Mouse (Mus musculus): ENCODE results near the gene Rbm6.

Rbm6 gene

GRCm38 (mm10) chr9:107735356-107736184, 137.5 kb downstream of the Rbm6 start:
- Histone ChIP-seq H3K4me1 (replicated peaks; ENCODE audit: low read depth, low read length) (peaks cover 61% of the 10 kb centered on the region), H3K9me3 (ENCODE audit: low read length) (no peaks in the 10 kb centered on the region), H3K27me3 (ENCODE audit: insufficient read depth, low read length) (peaks cover 27% of the 10 kb centered on the region), H3K36me3 (ENCODE audit: insufficient read depth, low read length) (peaks cover 25% of the 10 kb centered on the region), H3K4me3 (replicated peaks; ENCODE audit: low read length) (peak overlapping the region; percentile 41)
- TF ChIP-seq POU5F1 (IDR thresholded peaks at IDR 0.05; ENCODE audit: borderline replicate concordance, low read length): no peak
- no peak for TF ChIP-seq NANOG (IDR thresholded peaks at IDR 0.05; ENCODE audit: borderline replicate concordance, low read length)
- no peak for TF ChIP-seq CTCF (conservative IDR thresholded peaks at IDR 0.05; ENCODE audit: low read length)

GRCm38 (mm10) chr9:107734567-107734971, 138.5 kb downstream of the Rbm6 start:
- no peak for TF ChIP-seq POU5F1 (IDR thresholded peaks at IDR 0.05; ENCODE audit: borderline replicate concordance, low read length)
- TF ChIP-seq CTCF (conservative IDR thresholded peaks at IDR 0.05; ENCODE audit: low read length): no peak
- no peak for TF ChIP-seq NANOG (IDR thresholded peaks at IDR 0.05; ENCODE audit: borderline replicate concordance, low read length)
- H3K36me3 ChIP-seq (ENCODE audit: insufficient read depth, low read length): peaks cover 15% of the 10 kb centered on the region
- H3K4me1 ChIP-seq (replicated peaks; ENCODE audit: low read depth, low read length): peaks cover 65% of the 10 kb centered on the region
- H3K9me3 ChIP-seq (ENCODE audit: low read length): no peaks in the 10 kb centered on the region
- peaks cover 27% of the 10 kb centered on the region for H3K27me3 ChIP-seq (ENCODE audit: insufficient read depth, low read length)
- peak overlapping the region; percentile 17; the same call in 1 of the 2 replicates for H3K4me3 ChIP-seq (replicated peaks; ENCODE audit: low read length)

GRCm38 (mm10) chr9:107729709-107730108, 143.3 kb downstream of the Rbm6 start:
- no peak overlapping the region for H3K4me3 ChIP-seq (replicated peaks; ENCODE audit: low read length)
- H3K4me1 ChIP-seq (replicated peaks; ENCODE audit: low read depth, low read length): peaks cover 58% of the 10 kb centered on the region
- no peaks in the 10 kb centered on the region for H3K36me3 ChIP-seq (ENCODE audit: insufficient read depth, low read length)
- TF ChIP-seq CTCF (conservative IDR thresholded peaks at IDR 0.05; ENCODE audit: low read length) (no peak), POU5F1 (IDR thresholded peaks at IDR 0.05; ENCODE audit: borderline replicate concordance, low read length) (no peak), NANOG (IDR thresholded peaks at IDR 0.05; ENCODE audit: borderline replicate concordance, low read length) (no peak)
- peaks cover 14% of the 10 kb centered on the region for H3K27me3 ChIP-seq (ENCODE audit: insufficient read depth, low read length)
- H3K9me3 ChIP-seq (ENCODE audit: low read length): no peaks in the 10 kb centered on the region

GRCm38 (mm10) chr9:107728919-107729670, 143.9 kb downstream of the Rbm6 start:
- Histone ChIP-seq H3K36me3 (ENCODE audit: insufficient read depth, low read length) (no peaks in the 10 kb centered on the region), H3K4me3 (replicated peaks; ENCODE audit: low read length) (no peak overlapping the region), H3K27me3 (ENCODE audit: insufficient read depth, low read length) (peaks cover 8% of the 10 kb centered on the region; the same call in 1 of the 2 replicates), H3K4me1 (replicated peaks; ENCODE audit: low read depth, low read length) (peaks cover 57% of the 10 kb centered on the region), H3K9me3 (ENCODE audit: low read length) (no peaks in the 10 kb centered on the region)
- no peak for TF ChIP-seq CTCF (conservative IDR thresholded peaks at IDR 0.05; ENCODE audit: low read length)
- no peak for TF ChIP-seq POU5F1 (IDR thresholded peaks at IDR 0.05; ENCODE audit: borderline replicate concordance, low read length)
- no peak for TF ChIP-seq NANOG (IDR thresholded peaks at IDR 0.05; ENCODE audit: borderline replicate concordance, low read length)

GRCm38 (mm10) chr9:107727041-107727440, 146.0 kb downstream of the Rbm6 start:
- Histone ChIP-seq H3K27me3 (ENCODE audit: insufficient read depth, low read length) (peaks cover 17% of the 10 kb centered on the region), H3K4me1 (replicated peaks; ENCODE audit: low read depth, low read length) (peaks cover 64% of the 10 kb centered on the region), H3K36me3 (ENCODE audit: insufficient read depth, low read length) (no peaks in the 10 kb centered on the region), H3K4me3 (replicated peaks; ENCODE audit: low read length) (no peak overlapping the region), H3K9me3 (ENCODE audit: low read length) (no peaks in the 10 kb centered on the region)
- TF ChIP-seq NANOG (IDR thresholded peaks at IDR 0.05; ENCODE audit: borderline replicate concordance, low read length) (no peak), CTCF (conservative IDR thresholded peaks at IDR 0.05; ENCODE audit: low read length) (no peak), POU5F1 (IDR thresholded peaks at IDR 0.05; ENCODE audit: borderline replicate concordance, low read length) (no peak)

- Histone ChIP-seq H3K4me1 (replicated peaks; ENCODE audit: low read depth, low read length) (peaks cover 76% of the 10 kb centered on the region), H3K4me3 (replicated peaks; ENCODE audit: low read length) (no peak overlapping the region; the same call in 1 of the 2 replicates), H3K9me3 (ENCODE audit: low read length) (no peaks in the 10 kb centered on the region), H3K36me3 (ENCODE audit: insufficient read depth, low read length) (no peaks in the 10 kb centered on the region), H3K27me3 (ENCODE audit: insufficient read depth, low read length) (peaks cover 34% of the 10 kb centered on the region)
- no peak for TF ChIP-seq POU5F1 (IDR thresholded peaks at IDR 0.05; ENCODE audit: borderline replicate concordance, low read length)
- TF ChIP-seq CTCF (conservative IDR thresholded peaks at IDR 0.05; ENCODE audit: low read length): no peak
- TF ChIP-seq NANOG (IDR thresholded peaks at IDR 0.05; ENCODE audit: borderline replicate concordance, low read length): no peak
Observed at GRCm38 (mm10) chr9:107724796-107725195, 148.2 kb downstream of the Rbm6 start.

GRCm38 (mm10) chr9:107723794-107724531, 149.1 kb downstream of the Rbm6 start:
- Histone ChIP-seq H3K4me1 (replicated peaks; ENCODE audit: low read depth, low read length) (peaks cover 76% of the 10 kb centered on the region), H3K27me3 (ENCODE audit: insufficient read depth, low read length) (peaks cover 41% of the 10 kb centered on the region), H3K36me3 (ENCODE audit: insufficient read depth, low read length) (no peaks in the 10 kb centered on the region), H3K4me3 (replicated peaks; ENCODE audit: low read length) (peak overlapping the region; percentile 50), H3K9me3 (ENCODE audit: low read length) (no peaks in the 10 kb centered on the region)
- no peak for TF ChIP-seq POU5F1 (IDR thresholded peaks at IDR 0.05; ENCODE audit: borderline replicate concordance, low read length)
- no peak for TF ChIP-seq NANOG (IDR thresholded peaks at IDR 0.05; ENCODE audit: borderline replicate concordance, low read length)
- TF ChIP-seq CTCF (conservative IDR thresholded peaks at IDR 0.05; ENCODE audit: low read length): no peak

Measured in E14TG2a.4 (cell line).